Mouse (Mus musculus) myocyte (in vitro differentiated cells): ENCODE measurements around the gene Nmu. TPM values are rescaled to one million over a fixed set of nuclear protein-coding genes. Genes with fewer than 3 reads are reported as not detected.

Experiments
- H3K27me3 ChIP-seq: one replicate; pipeline ENCODE4 v1.6.1; 2011; ENCODE audit not compliant: control insufficient read depth, insufficient read depth, insufficient read length
- H3K36me3 ChIP-seq: one replicate; pipeline ENCODE4 v1.6.1; 2011; ENCODE audit not compliant: control insufficient read depth, insufficient read depth
- H3K4me2 ChIP-seq: one replicate; pipeline ENCODE4 v1.6.1; 2011; ENCODE audit warnings: low read depth, control low read depth
- H3K4me3 ChIP-seq: one replicate; pipeline ENCODE4 v1.5.1; 2011; ENCODE audit warnings: mild to moderate bottlenecking, control low read depth, moderate library complexity
- H3K79me2 ChIP-seq: one replicate; pipeline ENCODE4 v1.6.1; 2011; ENCODE audit not compliant: control insufficient read depth, insufficient read depth
- H3ac ChIP-seq: one replicate; pipeline ENCODE4 v1.6.1; 2011; ENCODE audit not compliant: control insufficient read depth, insufficient read length
- CEBPB ChIP-seq: IDR thresholded peaks from 2 replicates; pipeline ENCODE4 v1.6.1; 2011; ENCODE audit warnings: mild to moderate bottlenecking, moderate library complexity; ENCODE audit not compliant: poor library complexity, insufficient read depth, severe bottlenecking
- E2F4 ChIP-seq: IDR thresholded peaks from one replicate; pipeline ENCODE4 v1.6.1; 2011; ENCODE audit warnings: mild to moderate bottlenecking, control low read depth, moderate library complexity; ENCODE audit not compliant: insufficient read depth
- MAX ChIP-seq: IDR thresholded peaks from one replicate; pipeline ENCODE4 v1.6.1; 2011; ENCODE audit warnings: low read depth, mild to moderate bottlenecking, control low read depth
- MYOD1 ChIP-seq, 3 experiments: IDR thresholded peaks; one replicate each; pipeline ENCODE4 v1.6.1; 2011; ENCODE audit warnings: control low read depth in 2 of 3, low read depth in 2 of 3, mild to moderate bottlenecking in 2 of 3, moderate library complexity in 1 of 3; ENCODE audit not compliant: insufficient read length in 2 of 3, control insufficient read depth in 1 of 3
- MYOG ChIP-seq, 3 experiments: IDR thresholded peaks; one replicate each; pipeline ENCODE4 v1.6.1; 2011; ENCODE audit warnings: control low read depth in 2 of 3, low read depth in 2 of 3, mild to moderate bottlenecking in 2 of 3; ENCODE audit not compliant: insufficient read length in 2 of 3, control insufficient read depth in 1 of 3, insufficient read depth in 1 of 3
- POLR2A ChIP-seq: IDR thresholded peaks from one replicate; pipeline ENCODE4 v1.6.1; 2011; ENCODE audit warnings: low read depth, mild to moderate bottlenecking, control low read depth, moderate library complexity; ENCODE audit not compliant: insufficient read length
- POLR2AphosphoS2 ChIP-seq: IDR thresholded peaks from one replicate; pipeline ENCODE4 v1.6.1; 2011; ENCODE audit warnings: low read depth, control low read depth; ENCODE audit not compliant: insufficient read length
- REST ChIP-seq: IDR thresholded peaks from one replicate; pipeline ENCODE4 v1.6.1; 2011; ENCODE audit warnings: mild to moderate bottlenecking, control low read depth, moderate library complexity; ENCODE audit not compliant: insufficient read depth, insufficient read length
- SRF ChIP-seq: IDR thresholded peaks from one replicate; pipeline ENCODE4 v1.6.1; 2011; ENCODE audit warnings: low read depth; ENCODE audit not compliant: control insufficient read depth, insufficient read length
- TCF12 ChIP-seq: IDR thresholded peaks from one replicate; pipeline ENCODE4 v1.6.1; 2011; ENCODE audit warnings: mild to moderate bottlenecking, control low read depth; ENCODE audit not compliant: poor library complexity, insufficient read depth, severe bottlenecking
- TCF3 ChIP-seq: IDR thresholded peaks from one replicate; pipeline ENCODE4 v1.6.1; 2011; ENCODE audit warnings: low read depth, control low read depth; ENCODE audit not compliant: insufficient read length
- USF1 ChIP-seq: IDR thresholded peaks from one replicate; pipeline ENCODE4 v1.6.1; 2011; ENCODE audit warnings: low read depth, mild to moderate bottlenecking, control low read depth, moderate library complexity
- polyA plus RNA-seq: library from polyadenylated mRNA; unstranded; fragments of >200 nt; fragmentation: generic; extraction: Trizol; gene quantifications from one replicate; pipeline ENCODE4 v1.2.1, GENCODE M21; 2012; ENCODE audit warnings: missing spikeins

The Nmu gene
- polyA plus RNA-seq, 1 experiment: not detected

DNA sequence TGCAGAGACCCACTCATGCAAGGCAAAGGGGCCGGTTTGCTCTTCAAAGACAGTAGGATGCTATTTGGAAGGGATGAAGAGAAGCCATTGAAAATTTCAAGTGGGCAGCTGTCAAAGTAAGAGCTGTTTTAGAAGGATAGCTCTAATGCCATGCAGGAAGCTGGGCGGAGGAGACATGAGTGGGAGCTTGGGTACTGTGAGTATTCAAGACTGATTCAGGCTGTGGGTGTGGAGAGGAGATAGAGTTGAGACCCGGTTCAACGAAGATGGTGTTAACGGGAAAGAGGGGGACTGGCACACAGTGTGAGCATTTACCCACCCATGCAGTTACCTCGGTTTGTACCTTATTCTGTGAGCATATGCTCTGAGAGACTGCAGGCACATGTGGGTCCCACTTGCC is 20.1 kb upstream of the Nmu start:
- Histone ChIP-seq H3K4me2 (no peak overlapping the region), H3K36me3 (no peaks in the 10 kb centered on the region), H3K79me2 (no peaks in the 10 kb centered on the region), H3ac (no peak overlapping the region), H3K4me3 (no peak overlapping the region), H3K27me3 (no peaks in the 10 kb centered on the region)
- TF ChIP-seq TCF12 (no peak), MAX (no peak)

DNA sequence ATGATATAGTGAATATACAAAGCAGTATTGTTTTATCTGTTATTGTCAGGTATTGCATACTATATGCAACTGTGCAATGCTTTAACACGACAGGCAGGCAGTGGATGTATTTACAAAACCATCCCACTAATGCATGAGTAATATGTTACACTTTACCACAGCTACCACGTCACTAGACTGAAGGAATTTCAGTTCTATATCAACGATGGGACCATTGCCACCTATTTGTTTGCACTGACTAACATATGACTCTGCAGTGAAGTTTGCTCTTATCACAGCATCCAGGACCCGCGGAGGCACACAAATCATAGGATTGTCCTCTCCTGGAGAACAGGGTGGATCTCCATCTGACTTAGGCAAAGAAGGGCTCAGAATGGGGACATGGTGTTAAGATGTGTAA is 18.2 kb upstream of the Nmu start:
- H3K27me3 ChIP-seq: no peaks in the 10 kb centered on the region
- no peaks in the 10 kb centered on the region for H3K79me2 ChIP-seq
- no peak for TF ChIP-seq USF1
- TF ChIP-seq MYOG (IDR thresholded peaks at IDR 0.05; ENCODE audit: control insufficient read depth in 1 of 3, insufficient read depth in 1 of 3, insufficient read length in 2 of 3, low read depth in 2 of 3): no peak
- no peak for TF ChIP-seq TCF3
- TF ChIP-seq MAX: no peak
- TF ChIP-seq CEBPB: no peak
- no peak for TF ChIP-seq TCF12
- TF ChIP-seq MYOD1 (IDR thresholded peaks at IDR 0.05; ENCODE audit: control insufficient read depth in 1 of 3, insufficient read length in 2 of 3, low read depth in 2 of 3): no peak
- no peak for TF ChIP-seq POLR2AphosphoS2
- TF ChIP-seq POLR2A: no peak
- TF ChIP-seq REST: no peak
- TF ChIP-seq SRF: no peak
- TF ChIP-seq E2F4: no peak
- H3ac ChIP-seq: no peak overlapping the region
- H3K4me3 ChIP-seq: no peak overlapping the region
- H3K36me3 ChIP-seq: no peaks in the 10 kb centered on the region
- H3K4me2 ChIP-seq: no peak overlapping the region

DNA sequence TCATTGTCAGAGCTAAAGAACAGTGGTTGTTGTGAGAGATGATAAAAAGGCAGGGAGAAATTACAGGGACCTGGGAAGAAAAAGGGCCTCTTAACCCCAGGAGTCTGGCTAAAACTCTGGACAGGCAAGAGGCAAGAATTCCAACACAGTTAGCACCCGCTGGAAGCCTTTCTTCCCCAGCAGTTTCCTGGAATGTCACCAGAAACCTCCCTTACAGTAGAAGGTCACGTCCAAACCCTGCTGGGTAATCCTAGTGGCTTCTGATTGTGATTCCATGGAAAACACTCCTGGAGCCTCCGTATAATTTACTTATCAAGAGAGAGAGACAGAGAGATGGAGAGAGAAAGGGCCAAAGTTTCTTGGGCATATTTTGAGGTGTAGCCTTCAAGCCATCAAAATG is 15.6 kb upstream of the Nmu start:
- no peaks in the 10 kb centered on the region for H3K36me3 ChIP-seq
- no peak overlapping the region for H3K4me3 ChIP-seq
- no peaks in the 10 kb centered on the region for H3K79me2 ChIP-seq
- H3K27me3 ChIP-seq: no peaks in the 10 kb centered on the region
- no peak overlapping the region for H3ac ChIP-seq
- H3K4me2 ChIP-seq: no peak overlapping the region
- TF ChIP-seq TCF3 (no peak), USF1 (no peak), TCF12 (no peak), REST (no peak), CEBPB (no peak), MAX (no peak)

- Histone ChIP-seq H3K27me3 (no peaks in the 10 kb centered on the region), H3ac (no peak overlapping the region), H3K79me2 (no peaks in the 10 kb centered on the region), H3K4me2 (no peak overlapping the region), H3K4me3 (no peak overlapping the region), H3K36me3 (no peaks in the 10 kb centered on the region)
- TF ChIP-seq SRF: no peak
- no peak for TF ChIP-seq MYOD1 (IDR thresholded peaks at IDR 0.05; ENCODE audit: control insufficient read depth in 1 of 3, insufficient read length in 2 of 3, low read depth in 2 of 3)
- TF ChIP-seq POLR2AphosphoS2: no peak
- TF ChIP-seq TCF3: no peak
- TF ChIP-seq POLR2A: no peak
- TF ChIP-seq MYOG (IDR thresholded peaks at IDR 0.05; ENCODE audit: control insufficient read depth in 1 of 3, insufficient read depth in 1 of 3, insufficient read length in 2 of 3, low read depth in 2 of 3): no peak
- no peak for TF ChIP-seq REST
- no peak for TF ChIP-seq USF1
- no peak for TF ChIP-seq CEBPB
- no peak for TF ChIP-seq MAX
Observed at GRCm38 (mm10) chr5:76369215-76369840, 5.7 kb upstream of the Nmu start.

DNA sequence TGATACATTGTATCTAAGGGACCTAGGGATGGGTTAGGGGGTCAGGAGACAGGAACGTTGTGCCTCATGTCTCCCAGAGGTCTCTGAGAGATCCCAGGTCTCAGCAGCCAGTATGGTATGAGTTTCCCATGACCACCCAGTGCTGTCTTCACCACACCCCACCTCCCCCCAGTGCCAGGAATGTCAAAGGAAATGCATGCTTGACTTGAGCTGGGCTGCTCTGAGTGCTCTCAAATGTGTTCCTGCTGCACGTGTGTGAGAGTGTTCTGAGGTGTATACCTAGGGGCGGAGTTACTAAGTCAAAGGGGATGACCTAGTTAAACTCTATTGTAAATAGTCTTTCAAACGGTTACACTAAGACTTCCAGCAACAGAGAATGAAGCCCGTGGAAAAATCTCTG is 1.8 kb upstream of the Nmu start:
- no peaks in the 10 kb centered on the region for H3K36me3 ChIP-seq
- no peak overlapping the region for H3ac ChIP-seq
- H3K4me2 ChIP-seq: no peak overlapping the region
- no peak for TF ChIP-seq POLR2A
- TF ChIP-seq MYOG (IDR thresholded peaks at IDR 0.05; ENCODE audit: control insufficient read depth in 1 of 3, insufficient read depth in 1 of 3, insufficient read length in 2 of 3, low read depth in 2 of 3): no peak
- TF ChIP-seq TCF3: no peak
- TF ChIP-seq E2F4: no peak
- TF ChIP-seq MAX: no peak
- TF ChIP-seq POLR2AphosphoS2: no peak
- TF ChIP-seq REST: no peak
- no peak for TF ChIP-seq MYOD1 (IDR thresholded peaks at IDR 0.05; ENCODE audit: control insufficient read depth in 1 of 3, insufficient read length in 2 of 3, low read depth in 2 of 3)
- TF ChIP-seq TCF12: no peak
- no peak for TF ChIP-seq USF1
- no peak for TF ChIP-seq SRF
- no peak for TF ChIP-seq CEBPB
- no peak overlapping the region for H3K4me3 ChIP-seq
- H3K27me3 ChIP-seq: no peaks in the 10 kb centered on the region
- no peaks in the 10 kb centered on the region for H3K79me2 ChIP-seq
